Mouse (Mus musculus) CH12.LX (cell line): ENCODE results near the gene Ttbk1. TPM values are rescaled to one million over a fixed set of nuclear protein-coding genes. Genes with fewer than 3 reads are reported as not detected.
A peak's percentile ranks its signal among the peaks of the same experiment; 100 is the strongest.

Experiments
- DNase-seq: peaks from one replicate; pipeline ENCODE4 v3.0.0-alpha.2; 2013; ENCODE audit errors: extremely low read depth
- H3K27ac ChIP-seq: 2 replicates; pipeline ENCODE4 v1.5.1; 2012; ENCODE audit warnings: low read depth, mild to moderate bottlenecking, control low read depth, moderate library complexity; ENCODE audit not compliant: insufficient read depth
- H3K27me3 ChIP-seq: replicated peaks from 2 replicates; pipeline ENCODE3; 2012; ENCODE audit warnings: inconsistent platforms
- H3K36me3 ChIP-seq, 2 experiments: replicated peaks in 1 of 2; 2 replicates each; pipeline versions ENCODE3 to v1.6.1; 2012; ENCODE audit warnings: inconsistent platforms in 1 of 2, low read length in 1 of 2, mild to moderate bottlenecking in 1 of 2, mixed read lengths in 1 of 2, moderate library complexity in 1 of 2; ENCODE audit not compliant: control insufficient read depth in 1 of 2, insufficient read depth in 1 of 2
- H3K4me1 ChIP-seq, 2 experiments: 2 replicates each; pipeline ENCODE4 v1.6.1; 2012; ENCODE audit warnings: inconsistent platforms in 1 of 2, moderate library complexity in 1 of 2; ENCODE audit not compliant: insufficient read depth in 2 of 2, control insufficient read depth in 1 of 2
- H3K4me2 ChIP-seq: 2 replicates; pipeline ENCODE4 v1.6.1; 2012; ENCODE audit warnings: low read depth, mild to moderate bottlenecking, control low read depth; ENCODE audit not compliant: poor library complexity, insufficient read depth, severe bottlenecking
- H3K4me3 ChIP-seq, 3 experiments: fragments of 150-350 bp in 1 of 3; sonication (generic) in 1 of 3; replicated peaks in 1 of 3; 2 replicates each; pipeline versions ENCODE3 to v1.5.1; 2011 to 2012; ENCODE audit warnings: low read depth in 2 of 3, low read length in 2 of 3, mild to moderate bottlenecking in 2 of 3, moderate library complexity in 2 of 3, control low read depth in 1 of 3, improper control_type of control experiment in 1 of 3, inconsistent platforms in 1 of 3, mixed read lengths in 1 of 3; ENCODE audit not compliant: poor library complexity in 1 of 3
- H3K79me2 ChIP-seq: replicated peaks from 2 replicates; pipeline ENCODE4 v1.6.1; 2012; ENCODE audit warnings: mild to moderate bottlenecking, moderate library complexity; ENCODE audit not compliant: control insufficient read depth, poor library complexity, insufficient read depth, severe bottlenecking; ENCODE audit errors: extremely low read depth
- H3K9ac ChIP-seq: 2 replicates; pipeline ENCODE4 v1.6.1; 2012; ENCODE audit warnings: low read depth, mild to moderate bottlenecking, control low read depth, moderate library complexity; ENCODE audit not compliant: insufficient read depth
- H3K9me3 ChIP-seq: replicated peaks from 2 replicates; pipeline ENCODE3; 2012; ENCODE audit warnings: low read length, inconsistent platforms, mixed read lengths
- CHD2 ChIP-seq: IDR thresholded peaks from 2 replicates; pipeline ENCODE4 v1.6.1; 2011; ENCODE audit warnings: low read length, improper control_type of control experiment
- CTCF ChIP-seq, 2 experiments: IDR thresholded peaks in 1 of 2; conservative IDR thresholded peaks in 1 of 2; 2 replicates each; pipeline ENCODE4 v1.5.1; 2011 to 2012; ENCODE audit warnings: low read depth in 2 of 2, low read length in 2 of 2, improper control_type of control experiment in 1 of 2, inconsistent platforms in 1 of 2, mild to moderate bottlenecking in 1 of 2, moderate library complexity in 1 of 2
- ETS1 ChIP-seq: conservative IDR thresholded peaks from 2 replicates; pipeline ENCODE4 v1.6.1; 2012; ENCODE audit warnings: low read depth, mild to moderate bottlenecking, inconsistent platforms, low read length, improper control_type of control experiment, moderate library complexity
- HCFC1 ChIP-seq: IDR thresholded peaks from 2 replicates; pipeline ENCODE4 v1.6.1; 2012; ENCODE audit warnings: low read depth, mild to moderate bottlenecking, inconsistent platforms, low read length, improper control_type of control experiment
- JUN ChIP-seq: IDR thresholded peaks from 2 replicates; pipeline ENCODE4 v1.6.1; 2011; ENCODE audit warnings: low read depth, mild to moderate bottlenecking, low read length, improper control_type of control experiment, moderate library complexity; ENCODE audit not compliant: insufficient read depth
- MAFK ChIP-seq: IDR thresholded peaks from 2 replicates; pipeline ENCODE4 v1.6.1; 2011; ENCODE audit warnings: low read length, improper control_type of control experiment; ENCODE audit not compliant: insufficient replicate concordance
- MAX ChIP-seq: IDR thresholded peaks from 2 replicates; pipeline ENCODE4 v1.6.1; 2011; ENCODE audit warnings: low read length, improper control_type of control experiment
- MAZ ChIP-seq: IDR thresholded peaks from 2 replicates; pipeline ENCODE4 v1.6.1; 2012; ENCODE audit warnings: low read depth, mild to moderate bottlenecking, inconsistent platforms, low read length, improper control_type of control experiment, moderate library complexity
- MYC ChIP-seq: IDR thresholded peaks from 2 replicates; pipeline ENCODE4 v1.6.1; 2011; ENCODE audit warnings: low read depth, mild to moderate bottlenecking, improper control_type of control experiment, low read length
- POLR2A ChIP-seq: IDR thresholded peaks from 2 replicates; pipeline ENCODE4 v1.6.1; 2011; ENCODE audit warnings: low read depth, mild to moderate bottlenecking, improper control_type of control experiment, low read length
- POLR2AphosphoS2 ChIP-seq: IDR thresholded peaks from 2 replicates; pipeline ENCODE4 v1.6.1; 2011; ENCODE audit warnings: low read depth, low read length, improper control_type of control experiment
- RAD21 ChIP-seq: IDR thresholded peaks from 2 replicates; pipeline ENCODE4 v1.6.1; 2011; ENCODE audit warnings: low read depth, mild to moderate bottlenecking, low read length, improper control_type of control experiment, moderate library complexity
- RCOR1 ChIP-seq: conservative IDR thresholded peaks from 2 replicates; pipeline ENCODE4 v1.6.1; 2012; ENCODE audit warnings: low read depth, mild to moderate bottlenecking, inconsistent platforms, low read length, improper control_type of control experiment
- UBTF ChIP-seq: IDR thresholded peaks from 2 replicates; pipeline ENCODE4 v1.6.1; 2012; ENCODE audit warnings: low read depth, mild to moderate bottlenecking, inconsistent platforms, low read length, improper control_type of control experiment, moderate library complexity
- ZMIZ1 ChIP-seq: IDR thresholded peaks from 2 replicates; pipeline ENCODE4 v1.6.1; 2012; ENCODE audit warnings: low read depth, mild to moderate bottlenecking, inconsistent platforms, low read length, improper control_type of control experiment
- dilution Hi-C: fragments of 300-500 bp; cut with MboI; formaldehyde crosslinking; loops from 2 replicates; pipeline ENCODE4 v1.14.3; 2020; ENCODE audit warnings: low sequenced_read_pairs; ENCODE audit not compliant: extremely low pct_unique_long_range_greater_than_20kb, extremely low pct_ligation_motif_present
- in situ Hi-C: fragments of 300-500 bp; cut with MboI; formaldehyde crosslinking; loops from 3 replicates; pipeline ENCODE4 v1.14.3; 2019; ENCODE audit warnings: low sequenced_read_pairs, low pct_ligation_motif_present, low pct_unique_long_range_greater_than_20kb, mixed read lengths
- polyA plus RNA-seq: library from polyadenylated mRNA; unstranded; fragments of >175 nt; gene quantifications from 2 replicates; pipeline ENCODE4 v1.2.1, GENCODE M21; 2012; ENCODE audit warnings: low read depth; ENCODE audit not compliant: insufficient read length
- total RNA-seq, 2 experiments: library from RNA; depleted of rRNA; stranded (reverse); fragments of 300-350 nt in 1 of 2; fragments of >200 nt in 1 of 2; gene quantifications; 2 replicates each; pipeline ENCODE4 v1.2.3; 2012 to 2014

Gene Ttbk1
- total and polyA plus RNA-seq, 3 experiments: 0.08 TPM; not detected in 2

GRCm38 (mm10) chr17:46408478-46408877, 79.0 kb downstream of the Ttbk1 start:
- Histone ChIP-seq H3K4me1 (no peaks in the 10 kb centered on the region), H3K4me2 (no peak overlapping the region), H3K9me3 (no peaks in the 10 kb centered on the region), H3K36me3 (peaks cover 6 to 19% of the 10 kb centered on the region in 2 experiments), H3K4me3 (no peak overlapping the region), H3K9ac (no peak overlapping the region), H3K79me2 (no peaks in the 10 kb centered on the region), H3K27ac (no peak overlapping the region), H3K27me3 (no peaks in the 10 kb centered on the region)
- dilution Hi-C loops (no loop called here), in situ Hi-C loops (no loop called here)
- TF ChIP-seq RAD21 (peak; percentile 28), UBTF (no peak), CTCF (conservative IDR thresholded peaks at IDR 0.05 in 1 of 2, IDR thresholded peaks at IDR 0.05 in 1 of 2; ENCODE audit: low read depth in 2 of 2, low read length in 2 of 2) (peak in 1 of 2 experiments; percentile 57; a peak in 3 of 4 replicates), POLR2AphosphoS2 (no peak)
- peak; percentile 18 for DNase-seq

GRCm38 (mm10) chr17:46394631-46395030, 92.8 kb downstream of the Ttbk1 start:
- Histone ChIP-seq H3K4me1 (no peaks in the 10 kb centered on the region), H3K9ac (no peak overlapping the region), H3K4me2 (no peak overlapping the region)
- DNase-seq: no peak
- no peak for TF ChIP-seq POLR2A
- no peak for TF ChIP-seq ZMIZ1
- no peak for TF ChIP-seq CHD2
- TF ChIP-seq MAFK: no peak
- no peak for TF ChIP-seq MAX
- no peak for TF ChIP-seq JUN
- no peak for TF ChIP-seq CTCF (conservative IDR thresholded peaks at IDR 0.05 in 1 of 2, IDR thresholded peaks at IDR 0.05 in 1 of 2; ENCODE audit: low read depth in 2 of 2, low read length in 2 of 2)
- TF ChIP-seq MAZ: no peak
- no peak for TF ChIP-seq ETS1
- no peak for TF ChIP-seq RCOR1
- no peak for TF ChIP-seq MYC
- no peak for TF ChIP-seq UBTF
- TF ChIP-seq HCFC1: no peak
- TF ChIP-seq, all 38 proteins: peak for 0
- Histone ChIP-seq H3K27me3 (no peaks in the 10 kb centered on the region), H3K79me2 (no peaks in the 10 kb centered on the region), H3K27ac (no peak overlapping the region), H3K9me3 (no peaks in the 10 kb centered on the region), H3K4me3 (no peak overlapping the region), H3K36me3 (peaks cover 0 to 13% of the 10 kb centered on the region in 2 experiments)
- in situ Hi-C loops: loop anchor here (10.0 kb wide), 1 partner anchor 60 kb away; no protein-coding TSS in a partner anchor
- dilution Hi-C loops: no loop called here
